Mouse (Mus musculus): Measurements from ENCODE around the gene Vac14. TPM values are rescaled to one million over a fixed set of nuclear protein-coding genes. Genes with fewer than 3 reads are reported as not detected.

Vac14 gene
- 12.4 and 12.6 TPM in 2 replicates for polyA plus RNA-seq (2012; rRNA removed)

GRCm38 (mm10) chr8:110618391-110619207, at the start of gene Vac14:
Gene Vac14, plus strand, starts transcription at chr8:110618585.

GRCm38 (mm10) chr8:110720685-110721598, 102.6 kb downstream of the Vac14 start, which contains the start of gene Mtss1l:
Gene Mtss1l, plus strand, starts transcription at chr8:110721476.

Other genes with a start within 250 kb of the Vac14 start
- 23.2 and 34.6 TPM in 2 replicates for gene Mtss1l, start 102.9 kb downstream of the Vac14 start, polyA plus RNA-seq (2012; rRNA removed)
- gene Il34, start 187.3 kb downstream of the Vac14 start, polyA plus RNA-seq (2012; rRNA removed): 8.0 and 10.7 TPM in 2 replicates
- gene Cog4, start 228.0 kb downstream of the Vac14 start, polyA plus RNA-seq (2012; rRNA removed): 8.0 and 9.6 TPM in 2 replicates
- 5.5 and 8.7 TPM in 2 replicates for gene Sf3b3, start 228.2 kb downstream of the Vac14 start, polyA plus RNA-seq (2012; rRNA removed)

Data from stomach, adult 2 months (tissue).